Mouse (Mus musculus) kidney, embryonic 16.5 days (tissue): ENCODE data around the gene Elof1. TPM values are rescaled to one million over a fixed set of nuclear protein-coding genes. Genes with fewer than 3 reads are reported as not detected.

Experiments used
- microRNA-seq: library from miRNA; unstranded; fragments of <30 nt; microRNA quantifications from one replicate; pipeline ENCODE4, GENCODE M21; 2016
- polyA plus RNA-seq: library from polyadenylated mRNA; unstranded; fragments of >200 nt; fragmentation: Nextera tagmentation; extraction: Ambion mirVana; gene quantifications from 2 replicates; pipeline ENCODE4 v1.2.1, GENCODE M21; 2015

Elof1 gene
- polyA plus RNA-seq, 1 experiment from 2014 or later: 203 TPM

Small RNAs within 50 kb of the gene (microRNA-seq; reads per million reads assigned to microRNA genes)
- gene Mir7084: not detected

Other genes with a start within 250 kb of the Elof1 start
- gene Rab3d, start 199.0 kb downstream of the Elof1 start, polyA plus RNA-seq: 14.2 and 14.4 TPM in 2 replicates
- 5.4 and 6.0 TPM in 2 replicates for gene Ccdc159, start 189.7 kb downstream of the Elof1 start, polyA plus RNA-seq
- gene Tmem205, start 189.6 kb downstream of the Elof1 start, polyA plus RNA-seq: 70.3 and 75.4 TPM in 2 replicates
- 10.4 and 10.7 TPM in 2 replicates for gene Plppr2, start 180.1 kb downstream of the Elof1 start, polyA plus RNA-seq
- gene Swsap1, start 161.4 kb downstream of the Elof1 start, polyA plus RNA-seq: 9.0 TPM in 2 replicates
- 11.8 and 15.7 TPM in 2 replicates for gene Epor, start 153.7 kb downstream of the Elof1 start, polyA plus RNA-seq
- 33.9 and 34.2 TPM in 2 replicates for gene Rgl3, start 127.7 kb downstream of the Elof1 start, polyA plus RNA-seq
- 1.9 TPM in 2 replicates for gene Ccdc151, start 114.5 kb downstream of the Elof1 start, polyA plus RNA-seq
- 157 and 161 TPM in 2 replicates for gene Prkcsh, start 114.4 kb downstream of the Elof1 start, polyA plus RNA-seq
- 0.10 and 0.37 TPM in 2 replicates for gene Elavl3, start 65.1 kb downstream of the Elof1 start, polyA plus RNA-seq
- not detected in 2 replicates for gene Gm49318, start 45.9 kb downstream of the Elof1 start, polyA plus RNA-seq
- 11.6 and 14.2 TPM in 2 replicates for gene Zfp653, start 45.8 kb downstream of the Elof1 start, polyA plus RNA-seq
- 54.4 and 62.7 TPM in 2 replicates for gene Ecsit, start 31.7 kb downstream of the Elof1 start, polyA plus RNA-seq
- gene Cnn1, start 18.0 kb downstream of the Elof1 start, polyA plus RNA-seq: 13.3 and 49.9 TPM in 2 replicates
- gene Acp5, start 18.5 kb upstream of the Elof1 start, polyA plus RNA-seq: 5.8 and 6.7 TPM in 2 replicates
- gene Pigyl, start 39.7 kb upstream of the Elof1 start, polyA plus RNA-seq: 70.2 and 72.4 TPM in 2 replicates
- 0.20 and 0.32 TPM in 2 replicates for gene Zfp872, start 70.9 kb upstream of the Elof1 start, polyA plus RNA-seq
- gene Zfp809, start 108.5 kb upstream of the Elof1 start, polyA plus RNA-seq: 20.0 and 21.7 TPM in 2 replicates
- gene Zfp599, start 142.7 kb upstream of the Elof1 start, polyA plus RNA-seq: 4.9 and 5.2 TPM in 2 replicates
- gene Zfp810, start 190.5 kb upstream of the Elof1 start, polyA plus RNA-seq: 20.7 and 23.0 TPM in 2 replicates